Mouse (Mus musculus): ENCODE results near the gene Mrps23. TPM values are rescaled to one million over a fixed set of nuclear protein-coding genes. Genes with fewer than 3 reads are reported as not detected.
A peak's percentile ranks its signal among the peaks of the same experiment; 100 is the strongest.

Mrps23 gene
- total RNA-seq, 2 experiments from 2014 or later = 63.8 to 77.8 TPM

GRCm38 (mm10) chr11:88241468-88242301 is 37.5 kb downstream of the Mrps23 start:
- DNase-seq (ENCODE audit: low spot score in 2 of 2) = no peak

GRCm38 (mm10) chr11:88245581-88246170 is 41.5 kb downstream of the Mrps23 start:
- DNase-seq (ENCODE audit: low spot score in 2 of 2) = peak in 1 of 2 experiments; percentile 20

- DNase-seq (ENCODE audit: low spot score in 2 of 2) = no peak
These were observed 44.4 kb downstream of the Mrps23 start for GRCm38 (mm10) chr11:88248636-88249035.

GRCm38 (mm10) chr11:88250568-88250967 is 46.4 kb downstream of the Mrps23 start:
- no peak for DNase-seq (ENCODE audit: low spot score in 2 of 2)

- no peak for DNase-seq (ENCODE audit: low spot score in 2 of 2)
These were observed 47.1 kb downstream of the Mrps23 start for GRCm38 (mm10) chr11:88251295-88251694.

GRCm38 (mm10) chr11:88251972-88252766 is 48.0 kb downstream of the Mrps23 start:
- DNase-seq (ENCODE audit: low spot score in 2 of 2) = peak; percentile 66 to 85

- peak in 1 of 2 experiments; percentile 39 for DNase-seq (ENCODE audit: low spot score in 2 of 2)
These were observed 48.8 kb downstream of the Mrps23 start for GRCm38 (mm10) chr11:88252767-88253513.

GRCm38 (mm10) chr11:88253514-88254167 is 49.5 kb downstream of the Mrps23 start:
- no peak for DNase-seq (ENCODE audit: low spot score in 2 of 2)

- no peak for DNase-seq (ENCODE audit: low spot score in 2 of 2)
These were observed 53.5 kb downstream of the Mrps23 start for GRCm38 (mm10) chr11:88257700-88258099.

GRCm38 (mm10) chr11:88258212-88258611 is 54.0 kb downstream of the Mrps23 start:
- no peak for DNase-seq (ENCODE audit: low spot score in 2 of 2)

GRCm38 (mm10) chr11:88260463-88260862 is 56.3 kb downstream of the Mrps23 start:
- DNase-seq (ENCODE audit: low spot score in 2 of 2) = no peak

Other genes starting within 250 kb of the Mrps23 start
- 100 to 1,000 TPM; 484 to 500 TPM for gene Dynll2, start 216.9 kb upstream of the Mrps23 start, total RNA-seq (2021)
- 100 to 1,000 TPM; 219 to 225 TPM for gene Srsf1, start 157.0 kb upstream of the Mrps23 start, total RNA-seq (2021)
- 10 to 100 TPM; 23.2 to 24.7 TPM for gene Vezf1, start 136.1 kb upstream of the Mrps23 start, total RNA-seq (2021)
- gene Cuedc1, start 106.3 kb upstream of the Mrps23 start, total RNA-seq (2021) = 10 to 100 TPM; 27.9 to 31.8 TPM
- not detected for gene Ccdc182, start 89.7 kb downstream of the Mrps23 start, total RNA-seq (2021)

All from layer of hippocampus, adult 18-20 months (tissue).